Mouse (Mus musculus): ENCODE measurements at regions not wholly inside any gene's neighbourhood (a gene's known extent, or its start where the extent isn't known, plus 50 kb on each side); places are given as distances from the start of the nearest gene placed in this dataset.

- DNase-seq = peak; percentile 72
Observed at GRCm38 (mm10) chr2:75590175-75590574, 68.9 kb upstream of the Hnrnpa3 start.

GRCm38 (mm10) chr2:75600511-75600910 is 58.5 kb upstream of the Hnrnpa3 start:
- no peak for DNase-seq

- no peak for DNase-seq
Observed at GRCm38 (mm10) chr2:75603175-75603871, 55.7 kb upstream of the Hnrnpa3 start.

GRCm38 (mm10) chr2:75605634-75606033 is 53.4 kb upstream of the Hnrnpa3 start:
- DNase-seq = peak; percentile 24

- DNase-seq = no peak
Observed at GRCm38 (mm10) chr2:75607010-75607915, 51.8 kb upstream of the Hnrnpa3 start.

DNA sequence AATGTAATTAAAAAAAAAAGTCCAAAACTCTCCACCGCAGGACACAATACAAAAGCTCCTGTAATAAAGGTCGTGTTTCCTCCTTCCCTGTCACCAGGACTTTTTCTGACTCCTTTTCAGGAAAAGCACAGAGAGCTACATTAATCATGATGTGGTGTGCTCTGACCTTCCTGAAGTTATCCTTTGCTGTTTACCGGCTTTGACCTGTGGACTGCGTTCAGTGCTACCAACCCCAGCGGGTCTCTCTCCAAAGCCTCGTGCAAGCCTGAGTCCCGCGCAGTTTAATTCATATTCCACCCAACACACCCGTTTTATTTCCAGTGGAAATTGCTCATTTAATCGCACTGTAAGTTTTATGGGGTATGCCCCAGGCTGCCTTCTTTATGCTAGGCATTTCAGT is 51.1 kb upstream of the Hnrnpa3 start:
- DNase-seq = no peak

- no peak for DNase-seq
Observed at GRCm38 (mm10) chr2:75608482-75608881, 50.6 kb upstream of the Hnrnpa3 start.

DNA sequence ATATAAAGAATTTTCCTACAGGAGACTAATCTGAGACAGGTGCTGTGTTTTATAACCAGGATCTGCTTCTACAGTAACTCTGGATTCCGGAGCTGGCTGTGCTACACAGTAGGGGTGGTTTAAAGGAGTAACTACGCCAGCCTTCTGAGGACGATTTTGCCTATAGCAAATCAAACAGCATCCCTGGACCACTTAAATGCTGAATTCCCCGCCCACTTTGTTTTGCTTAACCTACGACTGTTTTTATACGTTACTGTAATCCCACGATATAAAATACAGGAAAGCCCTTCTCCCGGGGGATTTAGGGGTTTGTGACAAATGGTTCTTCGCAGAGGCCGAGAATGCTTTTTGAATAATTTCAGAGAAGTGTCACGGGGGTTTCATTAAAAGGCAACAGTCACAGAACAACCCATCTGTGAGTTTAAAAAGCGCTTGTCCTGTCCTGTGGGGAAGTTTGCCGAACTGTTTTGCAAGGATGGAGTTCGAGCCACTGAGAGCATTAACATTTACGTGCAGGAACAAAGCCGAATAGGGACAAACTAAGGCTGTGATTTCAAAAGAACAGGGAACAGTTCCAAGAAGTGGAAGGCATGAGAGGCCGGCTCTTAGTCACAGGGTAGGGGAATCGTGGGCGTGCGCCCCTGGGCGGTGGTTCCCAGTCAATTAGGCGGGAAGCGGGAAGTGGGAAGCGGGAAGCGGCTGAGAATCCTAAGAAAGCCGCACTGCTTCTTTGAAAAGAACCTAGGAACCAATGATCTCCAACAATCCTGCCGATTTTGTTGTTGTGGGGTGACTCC is 49.7 kb upstream of the Hnrnpa3 start:
- peak; percentile 16 for DNase-seq

Measured in gastrocnemius, postnatal 25 days (tissue).